Mouse (Mus musculus) E14TG2a.4 (cell line): ENCODE measurements around the gene Fbxo21.

Experiments
- H3K27me3 ChIP-seq: 2 replicates; pipeline ENCODE4 v1.6.1; 2014; ENCODE audit warnings: low read length, control low read depth; ENCODE audit not compliant: insufficient read depth
- H3K36me3 ChIP-seq: 2 replicates; pipeline ENCODE4 v1.6.1; 2014; ENCODE audit warnings: low read length, control low read depth; ENCODE audit not compliant: insufficient read depth
- H3K4me1 ChIP-seq: replicated peaks from 2 replicates; pipeline ENCODE4 v1.6.1; 2014; ENCODE audit warnings: low read depth, low read length, control low read depth
- H3K4me3 ChIP-seq: replicated peaks from 2 replicates; pipeline ENCODE4 v1.5.1; 2014; ENCODE audit warnings: mild to moderate bottlenecking, low read length
- H3K9me3 ChIP-seq: 2 replicates; pipeline ENCODE4 v1.6.1; 2014; ENCODE audit warnings: low read length, control low read depth
- CTCF ChIP-seq: conservative IDR thresholded peaks from 2 replicates; pipeline ENCODE4 v1.5.1; 2014; ENCODE audit warnings: low read length
- NANOG ChIP-seq: IDR thresholded peaks from 2 replicates; pipeline ENCODE4 v1.6.1; 2014; ENCODE audit warnings: borderline replicate concordance, low read length, mixed read lengths
- POU5F1 ChIP-seq: IDR thresholded peaks from 2 replicates; pipeline ENCODE4 v1.6.1; 2014; ENCODE audit warnings: low read length, borderline replicate concordance

Gene Fbxo21

GRCm38 (mm10) chr5:117967659-117968069 is 8.9 kb upstream of the Fbxo21 start:
- peaks cover 13% of the 10 kb centered on the region; the same call in 1 of the 2 replicates for H3K27me3 ChIP-seq
- no peak for TF ChIP-seq CTCF
- no peak for TF ChIP-seq POU5F1
- no peak for TF ChIP-seq NANOG
- H3K9me3 ChIP-seq, result peaks cover 3% of the 10 kb centered on the region; the same call in 1 of the 2 replicates
- H3K4me3 ChIP-seq, result no peak overlapping the region
- H3K36me3 ChIP-seq, result no peaks in the 10 kb centered on the region
- H3K4me1 ChIP-seq, result peaks cover 40% of the 10 kb centered on the region

GRCm38 (mm10) chr5:117969681-117970427 is 6.7 kb upstream of the Fbxo21 start:
- TF ChIP-seq CTCF (no peak), NANOG (no peak), POU5F1 (no peak)

GRCm38 (mm10) chr5:117976263-117976656 is 270 bp upstream of the Fbxo21 start:
- Histone ChIP-seq H3K4me3 (peak overlapping the region; percentile 97), H3K36me3 (peaks cover 28% of the 10 kb centered on the region), H3K4me1 (peaks cover 27% of the 10 kb centered on the region), H3K9me3 (no peaks in the 10 kb centered on the region), H3K27me3 (peaks cover 2% of the 10 kb centered on the region)
- TF ChIP-seq NANOG, result no peak
- no peak for TF ChIP-seq CTCF
- no peak for TF ChIP-seq POU5F1

More at GRCm38 (mm10) chr5:117969681-117970427, 6.7 kb upstream of the Fbxo21 start:
- H3K4me1 ChIP-seq, result peaks cover 29% of the 10 kb centered on the region
- H3K4me3 ChIP-seq, result no peak overlapping the region
- H3K9me3 ChIP-seq, result peaks cover 3% of the 10 kb centered on the region; the same call in 1 of the 2 replicates
- no peaks in the 10 kb centered on the region for H3K36me3 ChIP-seq
- H3K27me3 ChIP-seq, result peaks cover 3% of the 10 kb centered on the region; the same call in 1 of the 2 replicates

GRCm38 (mm10) chr5:117977501-117978158 is 1.1 kb downstream of the Fbxo21 start:
- peaks cover 42% of the 10 kb centered on the region for H3K36me3 ChIP-seq
- H3K4me1 ChIP-seq, result peaks cover 31% of the 10 kb centered on the region
- H3K9me3 ChIP-seq, result no peaks in the 10 kb centered on the region
- H3K4me3 ChIP-seq, result peak overlapping the region; percentile 97
- peaks cover 2% of the 10 kb centered on the region for H3K27me3 ChIP-seq
- TF ChIP-seq POU5F1, result no peak

- H3K4me1 ChIP-seq, result peaks cover 36% of the 10 kb centered on the region
- TF ChIP-seq POU5F1 (no peak), CTCF (no peak), NANOG (no peak)
- peaks cover 48% of the 10 kb centered on the region for H3K36me3 ChIP-seq
- H3K9me3 ChIP-seq, result no peaks in the 10 kb centered on the region
- peak overlapping the region; percentile 97 for H3K4me3 ChIP-seq
- H3K27me3 ChIP-seq, result peaks cover 2% of the 10 kb centered on the region
These were observed 1.7 kb downstream of the Fbxo21 start for GRCm38 (mm10) chr5:117978159-117978697.

GRCm38 (mm10) chr5:117979082-117979481 is 2.6 kb downstream of the Fbxo21 start:
- Histone ChIP-seq H3K4me1 (peaks cover 38% of the 10 kb centered on the region), H3K27me3 (no peaks in the 10 kb centered on the region; the same call in none of the 2 replicates), H3K9me3 (no peaks in the 10 kb centered on the region), H3K36me3 (peaks cover 56% of the 10 kb centered on the region), H3K4me3 (no peak overlapping the region)
- no peak for TF ChIP-seq NANOG

GRCm38 (mm10) chr5:117980921-117981320 is 4.4 kb downstream of the Fbxo21 start:
- H3K4me1 ChIP-seq, result peaks cover 32% of the 10 kb centered on the region
- peaks cover 73% of the 10 kb centered on the region for H3K36me3 ChIP-seq
- TF ChIP-seq NANOG (no peak), POU5F1 (no peak), CTCF (no peak)
- H3K9me3 ChIP-seq, result no peaks in the 10 kb centered on the region
- H3K4me3 ChIP-seq, result no peak overlapping the region
- no peaks in the 10 kb centered on the region for H3K27me3 ChIP-seq

- Histone ChIP-seq H3K27me3 (no peaks in the 10 kb centered on the region), H3K9me3 (no peaks in the 10 kb centered on the region), H3K4me3 (no peak overlapping the region), H3K4me1 (peaks cover 29% of the 10 kb centered on the region), H3K36me3 (peaks cover 83% of the 10 kb centered on the region)
- TF ChIP-seq NANOG (no peak), CTCF (no peak), POU5F1 (no peak)
These were observed 5.4 kb downstream of the Fbxo21 start for GRCm38 (mm10) chr5:117981943-117982342.
